Mouse (Mus musculus): Measurements from ENCODE around the gene Gnao1. TPM values are rescaled to one million over a fixed set of nuclear protein-coding genes. Genes with fewer than 3 reads are reported as not detected.

The Gnao1 gene
- total RNA-seq, 2 experiments from 2014 or later, result 28.9 to 29.2 TPM

GRCm38 (mm10) chr8:93845186-93845585 is 35.4 kb downstream of the Gnao1 start:
- DNase-seq, result no peak

GRCm38 (mm10) chr8:93852087-93852645 is 42.4 kb downstream of the Gnao1 start:
- no peak for DNase-seq

- DNase-seq, result no peak
Measured at GRCm38 (mm10) chr8:93852851-93853461, 43.2 kb downstream of the Gnao1 start.

GRCm38 (mm10) chr8:93854676-93855075 is 44.9 kb downstream of the Gnao1 start:
- no peak for DNase-seq

GRCm38 (mm10) chr8:93855272-93855671 is 45.5 kb downstream of the Gnao1 start:
- no peak for DNase-seq

- no peak for DNase-seq
Measured at GRCm38 (mm10) chr8:93857144-93857543, 47.4 kb downstream of the Gnao1 start.

- DNase-seq, result no peak
Measured at GRCm38 (mm10) chr8:93858286-93858685, 48.5 kb downstream of the Gnao1 start.

GRCm38 (mm10) chr8:93860020-93860419 is 50.3 kb downstream of the Gnao1 start:
- no peak for DNase-seq

GRCm38 (mm10) chr8:93864064-93864463 is 54.3 kb downstream of the Gnao1 start:
- DNase-seq, result no peak

- no peak for DNase-seq
Measured at GRCm38 (mm10) chr8:93866271-93866670, 56.5 kb downstream of the Gnao1 start.

- DNase-seq, result peak; percentile 14
Measured at GRCm38 (mm10) chr8:93868486-93869221, 58.9 kb downstream of the Gnao1 start.

GRCm38 (mm10) chr8:93871275-93871674 is 61.5 kb downstream of the Gnao1 start:
- peak; percentile 42 for DNase-seq

GRCm38 (mm10) chr8:93878396-93878795 is 68.6 kb downstream of the Gnao1 start:
- DNase-seq, result no peak

- no peak for DNase-seq
Measured at GRCm38 (mm10) chr8:93879966-93880365, 70.2 kb downstream of the Gnao1 start.

- DNase-seq, result no peak
Measured at GRCm38 (mm10) chr8:93881381-93881780, 71.6 kb downstream of the Gnao1 start.

- no peak for DNase-seq
Measured at GRCm38 (mm10) chr8:93883241-93883640, 73.5 kb downstream of the Gnao1 start.

- no peak for DNase-seq
Measured at GRCm38 (mm10) chr8:93883771-93884170, 74.0 kb downstream of the Gnao1 start.

- DNase-seq, result no peak
Measured at GRCm38 (mm10) chr8:93884316-93884715, 74.5 kb downstream of the Gnao1 start.

- no peak for DNase-seq
Measured at GRCm38 (mm10) chr8:93886181-93886580, 76.4 kb downstream of the Gnao1 start.

- no peak for DNase-seq
Measured at GRCm38 (mm10) chr8:93888150-93888676, 78.4 kb downstream of the Gnao1 start.

- peak; percentile 39 for DNase-seq
Measured at GRCm38 (mm10) chr8:93888702-93889480, 79.1 kb downstream of the Gnao1 start.

GRCm38 (mm10) chr8:93893556-93893955 is 83.8 kb downstream of the Gnao1 start:
- DNase-seq, result no peak

All from heart, postnatal 4 days (tissue).